Mouse (Mus musculus): Measurements from ENCODE around the gene Crybg3.

DNA sequence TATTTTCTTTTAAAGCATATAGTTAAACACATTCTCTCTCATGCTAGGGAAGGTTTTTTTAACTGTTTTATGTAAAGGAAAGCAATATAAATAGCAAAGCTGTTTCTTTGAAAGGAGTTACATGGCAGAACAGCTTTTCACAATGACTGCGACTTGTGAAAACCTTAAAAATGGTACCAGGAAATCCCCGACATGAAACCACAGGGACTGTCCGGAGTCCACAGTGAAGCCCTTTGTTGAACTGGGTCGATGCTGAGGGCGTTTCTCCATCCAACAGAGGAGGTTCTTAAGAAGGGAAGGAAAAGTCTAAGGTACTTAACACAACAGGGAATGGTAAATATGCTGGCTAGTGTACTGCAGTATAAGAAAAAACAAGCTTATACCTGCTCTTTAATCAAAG, 36.8 kb downstream of the Crybg3 start:
- TF ChIP-seq CTCF (conservative IDR thresholded peaks at IDR 0.05; ENCODE audit: insufficient read depth, insufficient read length, low read depth, low read length), result no peak
- TF ChIP-seq POLR2A (IDR thresholded peaks at IDR 0.05; ENCODE audit: low read depth, low read length), result no peak

Data from kidney, adult 2 months (tissue).